Mouse (Mus musculus) embryonic facial prominence, embryonic 10.5 days (tissue): ENCODE data around the gene Adamts8. TPM values are rescaled to one million over a fixed set of nuclear protein-coding genes. Genes with fewer than 3 reads are reported as not detected.

Source experiments
- DNase-seq: peaks from one replicate; pipeline ENCODE4 v3.0.0-alpha.2; 2017; ENCODE audit warnings: low spot score
- H3K27ac ChIP-seq: fragments of 300-500 bp; sonication (generic); replicated peaks from 2 replicates; pipeline ENCODE4 v1.5.1; 2016; ENCODE audit warnings: mild to moderate bottlenecking
- H3K27me3 ChIP-seq: fragments of 300-500 bp; sonication (generic); replicated peaks from 2 replicates; pipeline ENCODE4 v1.6.1; 2016; ENCODE audit warnings: low read depth, mild to moderate bottlenecking; ENCODE audit not compliant: poor library complexity, severe bottlenecking
- H3K36me3 ChIP-seq: fragments of 300-500 bp; sonication (generic); replicated peaks from 2 replicates; pipeline ENCODE4 v1.6.1; 2016; ENCODE audit warnings: mild to moderate bottlenecking, moderate library complexity
- H3K4me1 ChIP-seq: fragments of 300-500 bp; sonication (generic); 2 replicates; pipeline ENCODE4 v1.6.1; 2016
- H3K4me3 ChIP-seq: fragments of 300-500 bp; sonication (generic); 2 replicates; pipeline ENCODE4 v1.5.1; 2016; ENCODE audit warnings: mild to moderate bottlenecking, moderate library complexity
- H3K9me3 ChIP-seq: fragments of 300-500 bp; sonication (generic); 2 replicates; pipeline ENCODE4 v1.6.1; 2016; ENCODE audit warnings: mild to moderate bottlenecking
- WGBS: fragments of 180-500 bp; shearing (Covaris S2); methylation state at CpG from one replicate; pipeline ENCODE4 v1.1.7; 2016; 5-methylcytosine and 5-hydroxymethylcytosine counted together
- polyA plus RNA-seq: library from polyadenylated mRNA; unstranded; fragments of >200 nt; fragmentation: Nextera tagmentation; extraction: Ambion mirVana; gene quantifications from 2 replicates; pipeline ENCODE4 v1.2.1, GENCODE M21; 2016

Adamts8 gene
- polyA plus RNA-seq, 1 experiment from 2014 or later: 0.57 TPM

DNA sequence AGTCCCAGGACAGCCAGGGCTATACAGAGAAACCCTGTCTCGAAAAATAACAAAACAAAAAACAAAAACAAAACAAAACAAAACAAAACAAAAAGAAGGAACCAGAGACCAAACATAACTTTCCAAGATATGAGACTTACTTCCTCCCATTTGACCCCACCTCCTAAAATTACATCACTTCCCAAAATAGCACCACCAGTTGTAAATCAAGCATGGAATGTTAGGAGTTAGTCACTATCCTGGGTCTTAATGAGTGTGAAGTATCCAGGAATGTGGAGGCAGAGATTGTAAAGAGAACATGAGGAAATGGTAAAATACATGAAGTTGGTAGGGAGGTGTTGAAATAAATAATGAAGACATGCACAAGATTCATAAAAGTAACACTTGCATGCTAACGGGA lies 67.0 kb downstream of the Adamts8 start:
- Histone ChIP-seq H3K9me3 (no peaks in the 10 kb centered on the region), H3K4me3 (no peak overlapping the region), H3K4me1 (peaks cover 7% of the 10 kb centered on the region; the same call in 1 of the 2 replicates), H3K36me3 (no peaks in the 10 kb centered on the region), H3K27ac (no peak overlapping the region), H3K27me3 (no peaks in the 10 kb centered on the region)
- DNase-seq: no peak
- 85% methylated on average over 2 of the region's 2 CpGs for WGBS

- peaks cover 7% of the 10 kb centered on the region; the same call in 1 of the 2 replicates for H3K4me1 ChIP-seq
- H3K4me3 ChIP-seq: no peak overlapping the region
- 75% methylated on average over 3 of the region's 3 CpGs for WGBS
- H3K36me3 ChIP-seq: no peaks in the 10 kb centered on the region
- DNase-seq: no peak
- no peak overlapping the region for H3K27ac ChIP-seq
- H3K9me3 ChIP-seq: no peaks in the 10 kb centered on the region
- H3K27me3 ChIP-seq: no peaks in the 10 kb centered on the region
Measured at GRCm38 (mm10) chr9:31010040-31010439, 67.7 kb downstream of the Adamts8 start.

GRCm38 (mm10) chr9:31010749-31011148 lies 68.4 kb downstream of the Adamts8 start:
- Histone ChIP-seq H3K4me3 (no peak overlapping the region), H3K36me3 (no peaks in the 10 kb centered on the region), H3K4me1 (peaks cover 7% of the 10 kb centered on the region; the same call in 1 of the 2 replicates), H3K9me3 (no peaks in the 10 kb centered on the region), H3K27me3 (no peaks in the 10 kb centered on the region), H3K27ac (no peak overlapping the region)
- WGBS: 84% methylated on average over 3 of the region's 3 CpGs
- DNase-seq: no peak

- no peaks in the 10 kb centered on the region for H3K36me3 ChIP-seq
- H3K27ac ChIP-seq: no peak overlapping the region
- H3K9me3 ChIP-seq: no peaks in the 10 kb centered on the region
- H3K4me1 ChIP-seq: peaks cover 7% of the 10 kb centered on the region; the same call in 1 of the 2 replicates
- no peaks in the 10 kb centered on the region for H3K27me3 ChIP-seq
- WGBS: 49% methylated on average over 1 of the region's 1 CpGs
- H3K4me3 ChIP-seq: no peak overlapping the region
- DNase-seq: peak; percentile 17
Measured at GRCm38 (mm10) chr9:31011533-31011932, 69.2 kb downstream of the Adamts8 start.

DNA sequence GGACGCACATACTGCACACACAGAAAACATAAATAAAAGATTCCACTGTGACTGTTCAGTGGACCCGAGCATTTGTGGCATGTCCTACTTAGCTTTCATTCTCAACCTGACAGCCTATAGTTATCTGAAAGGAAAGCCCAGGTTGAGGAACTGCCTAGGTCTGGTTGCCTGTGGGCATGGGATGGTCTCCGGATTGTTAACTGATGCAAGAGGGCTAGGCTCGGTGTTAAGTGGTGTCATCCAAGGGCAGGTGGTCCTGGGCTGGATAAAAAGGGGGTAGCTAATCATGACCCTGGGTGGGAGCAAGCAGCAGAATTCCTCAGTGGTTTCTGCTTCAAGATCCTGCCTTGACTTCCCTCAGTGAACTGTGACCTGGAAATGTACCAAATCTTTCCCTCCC lies 70.3 kb downstream of the Adamts8 start:
- WGBS: 79% methylated on average over 4 of the region's 4 CpGs
- Histone ChIP-seq H3K4me3 (no peak overlapping the region), H3K27me3 (no peaks in the 10 kb centered on the region), H3K4me1 (peaks cover 7% of the 10 kb centered on the region; the same call in 1 of the 2 replicates), H3K27ac (no peak overlapping the region), H3K36me3 (no peaks in the 10 kb centered on the region), H3K9me3 (no peaks in the 10 kb centered on the region)
- no peak for DNase-seq

GRCm38 (mm10) chr9:31013415-31013814 lies 71.1 kb downstream of the Adamts8 start:
- 84% methylated on average over 4 of the region's 4 CpGs for WGBS
- H3K36me3 ChIP-seq: no peaks in the 10 kb centered on the region
- H3K27me3 ChIP-seq: no peaks in the 10 kb centered on the region
- no peak for DNase-seq
- H3K9me3 ChIP-seq: no peaks in the 10 kb centered on the region
- H3K4me1 ChIP-seq: peaks cover 7% of the 10 kb centered on the region; the same call in 1 of the 2 replicates
- no peak overlapping the region for H3K4me3 ChIP-seq
- no peak overlapping the region for H3K27ac ChIP-seq

Other genes with a start within 250 kb of the Adamts8 start
- gene Adamts15, start 20.1 kb upstream of the Adamts8 start, polyA plus RNA-seq: 7.2 and 9.1 TPM in 2 replicates
- 4.5 and 5.0 TPM in 2 replicates for gene Zbtb44, start 88.1 kb downstream of the Adamts8 start, polyA plus RNA-seq
- 15.8 and 17.2 TPM in 2 replicates for gene St14, start 189.3 kb downstream of the Adamts8 start, polyA plus RNA-seq